Mouse (Mus musculus): ENCODE measurements at regions not wholly inside any gene's neighbourhood (a gene's known extent, or its start where the extent isn't known, plus 50 kb on each side); places are given as distances from the start of the nearest gene placed in this dataset.

DNA sequence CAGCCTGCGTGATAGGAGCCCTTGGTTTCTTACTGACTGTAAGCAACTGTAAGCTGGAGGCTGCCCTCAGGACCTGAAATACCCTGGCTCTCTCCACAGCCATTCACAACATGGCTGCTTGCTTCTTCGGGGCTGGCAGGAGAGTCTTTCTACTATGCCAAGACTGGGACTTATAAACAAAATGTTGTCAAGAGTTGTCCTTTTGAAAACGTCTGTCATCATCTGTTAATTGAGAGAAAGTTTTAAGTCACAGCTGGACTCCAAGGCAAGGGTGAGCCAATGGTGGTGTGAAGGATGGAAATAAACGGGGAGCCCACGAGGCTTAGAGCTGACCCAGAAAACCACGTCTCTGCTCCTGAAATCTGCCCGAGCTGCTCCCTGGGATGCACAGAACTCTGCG lies 229.5 kb upstream of the Ercc4 start:
- no peak for TF ChIP-seq CTCF (IDR thresholded peaks at IDR 0.05; ENCODE audit: low read depth)
- TF ChIP-seq EP300 (IDR thresholded peaks at IDR 0.05; ENCODE audit: low read depth), result no peak

Measured in heart, postnatal 0 days (tissue).